Mouse (Mus musculus): ENCODE data around the gene Zfp961. TPM values are rescaled to one million over a fixed set of nuclear protein-coding genes. Genes with fewer than 3 reads are reported as not detected.
"Not testable (repeated sequence)": the region's sequence is repeated elsewhere in the genome, so short reads cannot be mapped to it uniquely, and the experiment has no call there.

The Zfp961 gene
- total and polyA plus RNA-seq, 3 experiments = 5.9 to 21.4 (median 14.9) TPM

- TF ChIP-seq ZNF384 (IDR thresholded peaks at IDR 0.05; ENCODE audit: low read depth, low read length) (peak; percentile 21; the same call in 1 of the 2 replicates), SIN3A (IDR thresholded peaks at IDR 0.05; ENCODE audit: low read length) (no peak)
- Histone ChIP-seq H3K9ac (ENCODE audit: insufficient read depth, low read depth) (no peak overlapping the region), H3K4me2 (ENCODE audit: insufficient read depth, low read depth, poor library complexity, severe bottlenecking) (peak overlapping the region; percentile 99; the same call in 1 of the 2 replicates), H3K4me1 (ENCODE audit: control insufficient read depth in 1 of 2, insufficient read depth in 2 of 2) (peaks cover 0 to 43% of the 10 kb centered on the region in 2 experiments; a peak in 3 of 4 replicates), H3K27ac (ENCODE audit: insufficient read depth, low read depth) (no peak overlapping the region), H3K79me2 (replicated peaks; ENCODE audit: control insufficient read depth, extremely low read depth, insufficient read depth, poor library complexity, severe bottlenecking) (peaks cover 19% of the 10 kb centered on the region), H3K4me3 (replicated peaks in 1 of 3; ENCODE audit: low read depth in 2 of 3, low read length in 2 of 3, poor library complexity in 1 of 3) (no peak overlapping the region), H3K27me3 (replicated peaks) (no peaks in the 10 kb centered on the region), H3K36me3 (replicated peaks in 1 of 2; ENCODE audit: control insufficient read depth in 1 of 2, insufficient read depth in 1 of 2, low read length in 1 of 2) (peaks cover 0 to 4% of the 10 kb centered on the region in 2 experiments), H3K9me3 (replicated peaks; ENCODE audit: low read length) (no peaks in the 10 kb centered on the region)
- dilution Hi-C loops (cut with MboI; ENCODE audit: extremely low pct_ligation_motif_present, extremely low pct_unique_long_range_greater_than_20kb, low sequenced_read_pairs) = no loop called here
- in situ Hi-C loops (cut with MboI; ENCODE audit: low pct_ligation_motif_present, low pct_unique_long_range_greater_than_20kb, low sequenced_read_pairs) = no loop called here
- DNase-seq (ENCODE audit: extremely low read depth) = no peak
These were observed 1.7 kb downstream of the Zfp961 start for GRCm38 (mm10) chr8:71952489-71952888.

GRCm38 (mm10) chr8:71952961-71953700 lies 2.3 kb downstream of the Zfp961 start:
- Histone ChIP-seq H3K79me2 (replicated peaks; ENCODE audit: control insufficient read depth, extremely low read depth, insufficient read depth, poor library complexity, severe bottlenecking) (peaks cover 23% of the 10 kb centered on the region), H3K4me1 (ENCODE audit: control insufficient read depth in 1 of 2, insufficient read depth in 2 of 2) (peaks cover 0 to 36% of the 10 kb centered on the region in 2 experiments; a peak in 3 of 4 replicates)
- dilution Hi-C loops (cut with MboI; ENCODE audit: extremely low pct_ligation_motif_present, extremely low pct_unique_long_range_greater_than_20kb, low sequenced_read_pairs); H3K4me3 ChIP-seq (replicated peaks in 1 of 3; ENCODE audit: low read depth in 2 of 3, low read length in 2 of 3, poor library complexity in 1 of 3); H3K9ac ChIP-seq (ENCODE audit: insufficient read depth, low read depth); H3K27me3 ChIP-seq (replicated peaks); H3K4me2 ChIP-seq (ENCODE audit: insufficient read depth, low read depth, poor library complexity, severe bottlenecking); H3K9me3 ChIP-seq (replicated peaks; ENCODE audit: low read length); H3K27ac ChIP-seq (ENCODE audit: insufficient read depth, low read depth); DNase-seq (ENCODE audit: extremely low read depth); in situ Hi-C loops (cut with MboI; ENCODE audit: low pct_ligation_motif_present, low pct_unique_long_range_greater_than_20kb, low sequenced_read_pairs); H3K36me3 ChIP-seq (replicated peaks in 1 of 2; ENCODE audit: control insufficient read depth in 1 of 2, insufficient read depth in 1 of 2, low read length in 1 of 2): not testable (repeated sequence)

- in situ Hi-C loops (cut with MboI; ENCODE audit: low pct_ligation_motif_present, low pct_unique_long_range_greater_than_20kb, low sequenced_read_pairs) = no loop called here
- Histone ChIP-seq H3K4me3 (replicated peaks in 1 of 3; ENCODE audit: low read depth in 2 of 3, low read length in 2 of 3, poor library complexity in 1 of 3) (no peak overlapping the region), H3K79me2 (replicated peaks; ENCODE audit: control insufficient read depth, extremely low read depth, insufficient read depth, poor library complexity, severe bottlenecking) (peaks cover 29% of the 10 kb centered on the region), H3K9me3 (replicated peaks; ENCODE audit: low read length) (no peaks in the 10 kb centered on the region), H3K4me1 (ENCODE audit: control insufficient read depth in 1 of 2, insufficient read depth in 2 of 2) (peaks cover 0 to 22% of the 10 kb centered on the region in 2 experiments; a peak in 2 of 4 replicates), H3K4me2 (ENCODE audit: insufficient read depth, low read depth, poor library complexity, severe bottlenecking) (no peak overlapping the region), H3K36me3 (replicated peaks in 1 of 2; ENCODE audit: control insufficient read depth in 1 of 2, insufficient read depth in 1 of 2, low read length in 1 of 2) (peaks cover 0 to 6% of the 10 kb centered on the region in 2 experiments), H3K27me3 (replicated peaks) (no peaks in the 10 kb centered on the region), H3K9ac (ENCODE audit: insufficient read depth, low read depth) (no peak overlapping the region), H3K27ac (ENCODE audit: insufficient read depth, low read depth) (no peak overlapping the region)
- no peak for DNase-seq (ENCODE audit: extremely low read depth)
- no peak for TF ChIP-seq SMC3 (IDR thresholded peaks at IDR 0.05; ENCODE audit: low read depth, low read length)
- dilution Hi-C loops (cut with MboI; ENCODE audit: extremely low pct_ligation_motif_present, extremely low pct_unique_long_range_greater_than_20kb, low sequenced_read_pairs) = no loop called here
These were observed 3.8 kb downstream of the Zfp961 start for GRCm38 (mm10) chr8:71954666-71955065.

GRCm38 (mm10) chr8:71960483-71960882 lies 9.6 kb downstream of the Zfp961 start:
- Histone ChIP-seq H3K4me1 (ENCODE audit: control insufficient read depth in 1 of 2, insufficient read depth in 2 of 2) (peaks cover 0 to 21% of the 10 kb centered on the region in 2 experiments; a peak in 2 of 4 replicates), H3K4me3 (replicated peaks in 1 of 3; ENCODE audit: low read depth in 2 of 3, low read length in 2 of 3, poor library complexity in 1 of 3) (no peak overlapping the region), H3K36me3 (replicated peaks in 1 of 2; ENCODE audit: control insufficient read depth in 1 of 2, insufficient read depth in 1 of 2, low read length in 1 of 2) (peaks cover 8 to 45% of the 10 kb centered on the region in 2 experiments), H3K27ac (ENCODE audit: insufficient read depth, low read depth) (no peak overlapping the region), H3K4me2 (ENCODE audit: insufficient read depth, low read depth, poor library complexity, severe bottlenecking) (no peak overlapping the region), H3K27me3 (replicated peaks) (no peaks in the 10 kb centered on the region), H3K9ac (ENCODE audit: insufficient read depth, low read depth) (no peak overlapping the region), H3K79me2 (replicated peaks; ENCODE audit: control insufficient read depth, extremely low read depth, insufficient read depth, poor library complexity, severe bottlenecking) (peaks cover 17% of the 10 kb centered on the region), H3K9me3 (replicated peaks; ENCODE audit: low read length) (peaks cover 11% of the 10 kb centered on the region)
- in situ Hi-C loops (cut with MboI; ENCODE audit: low pct_ligation_motif_present, low pct_unique_long_range_greater_than_20kb, low sequenced_read_pairs) = no loop called here
- dilution Hi-C loops (cut with MboI; ENCODE audit: extremely low pct_ligation_motif_present, extremely low pct_unique_long_range_greater_than_20kb, low sequenced_read_pairs) = no loop called here
- no peak for DNase-seq (ENCODE audit: extremely low read depth)
- TF ChIP-seq POLR2A (IDR thresholded peaks at IDR 0.05; ENCODE audit: low read depth, low read length) = no peak
- TF ChIP-seq ELF1 (IDR thresholded peaks at IDR 0.05; ENCODE audit: low read depth, low read length) = no peak
- no peak for TF ChIP-seq MAFK (IDR thresholded peaks at IDR 0.05; ENCODE audit: insufficient replicate concordance, low read length)
- TF ChIP-seq CHD1 (IDR thresholded peaks at IDR 0.05; ENCODE audit: low read depth, low read length) = no peak

Data from CH12.LX (cell line).